Mouse (Mus musculus): ENCODE data around the gene Gmds. TPM values are rescaled to one million over a fixed set of nuclear protein-coding genes. Genes with fewer than 3 reads are reported as not detected.

The Gmds gene
- polyA plus RNA-seq, 1 experiment from 2014 or later: 46.8 TPM

GRCm38 (mm10) chr13:32046961-32047360 lies 291.6 kb downstream of the Gmds start:
- no peak overlapping the region for H3K4me3 ChIP-seq
- ATAC-seq (ENCODE audit: insufficient number of reproducible peaks, low FRiP score, low TSS enrichment, low read depth): no peak
- no peaks in the 10 kb centered on the region for H3K9me3 ChIP-seq
- no peak overlapping the region for H3K9ac ChIP-seq
- H3K36me3 ChIP-seq: no peaks in the 10 kb centered on the region
- 23% methylated on average over 4 of the region's 4 CpGs for WGBS
- no peak overlapping the region for H3K4me2 ChIP-seq
- peaks cover 2% of the 10 kb centered on the region; the same call in 1 of the 2 replicates for H3K27me3 ChIP-seq
- H3K27ac ChIP-seq: no peak overlapping the region
- peaks cover 6% of the 10 kb centered on the region; the same call in 1 of the 2 replicates for H3K4me1 ChIP-seq

- ATAC-seq (ENCODE audit: insufficient number of reproducible peaks, low FRiP score, low TSS enrichment, low read depth): no peak
- no peak overlapping the region for H3K9ac ChIP-seq
- H3K4me2 ChIP-seq: no peak overlapping the region
- H3K27me3 ChIP-seq: peaks cover 5% of the 10 kb centered on the region; the same call in 1 of the 2 replicates
- 57% methylated on average over 2 of the region's 2 CpGs for WGBS
- H3K4me3 ChIP-seq: no peak overlapping the region
- H3K4me1 ChIP-seq: no peaks in the 10 kb centered on the region; the same call in 1 of the 2 replicates
- no peaks in the 10 kb centered on the region for H3K36me3 ChIP-seq
- H3K27ac ChIP-seq: no peak overlapping the region
- H3K9me3 ChIP-seq: no peaks in the 10 kb centered on the region
Measured at GRCm38 (mm10) chr13:32042748-32043147, 295.8 kb downstream of the Gmds start.

- Histone ChIP-seq H3K4me2 (no peak overlapping the region), H3K4me3 (no peak overlapping the region), H3K9ac (no peak overlapping the region), H3K27me3 (peaks cover 5% of the 10 kb centered on the region; the same call in 1 of the 2 replicates), H3K9me3 (no peaks in the 10 kb centered on the region), H3K36me3 (no peaks in the 10 kb centered on the region), H3K4me1 (no peaks in the 10 kb centered on the region; the same call in 1 of the 2 replicates), H3K27ac (no peak overlapping the region)
- 88% methylated on average over 1 of the region's 1 CpGs for WGBS
- no peak for ATAC-seq (ENCODE audit: insufficient number of reproducible peaks, low FRiP score, low TSS enrichment, low read depth)
Measured at GRCm38 (mm10) chr13:32040822-32041221, 297.7 kb downstream of the Gmds start.

- Histone ChIP-seq H3K4me1 (peaks cover 3% of the 10 kb centered on the region), H3K4me3 (no peak overlapping the region), H3K27me3 (peaks cover 3% of the 10 kb centered on the region; the same call in 1 of the 2 replicates), H3K27ac (no peak overlapping the region), H3K36me3 (no peaks in the 10 kb centered on the region), H3K9ac (no peak overlapping the region), H3K9me3 (no peaks in the 10 kb centered on the region), H3K4me2 (no peak overlapping the region)
- WGBS: 58% methylated on average over 5 of the region's 5 CpGs
- ATAC-seq (ENCODE audit: insufficient number of reproducible peaks, low FRiP score, low TSS enrichment, low read depth): no peak
Measured at GRCm38 (mm10) chr13:32036902-32037301, 301.6 kb downstream of the Gmds start.

- H3K27me3 ChIP-seq: peaks cover 3% of the 10 kb centered on the region; the same call in 1 of the 2 replicates
Measured at GRCm38 (mm10) chr13:32034799-32035448, 303.6 kb downstream of the Gmds start.

GRCm38 (mm10) chr13:32034139-32034538 lies 304.4 kb downstream of the Gmds start:
- Histone ChIP-seq H3K4me2 (no peak overlapping the region), H3K4me3 (no peak overlapping the region), H3K27me3 (peaks cover 3% of the 10 kb centered on the region; the same call in 1 of the 2 replicates), H3K4me1 (peaks cover 3% of the 10 kb centered on the region), H3K27ac (no peak overlapping the region), H3K36me3 (no peaks in the 10 kb centered on the region), H3K9ac (no peak overlapping the region), H3K9me3 (no peaks in the 10 kb centered on the region)
- 37% methylated on average over 8 of the region's 8 CpGs for WGBS
- no peak for ATAC-seq (ENCODE audit: insufficient number of reproducible peaks, low FRiP score, low TSS enrichment, low read depth)

More at GRCm38 (mm10) chr13:32034799-32035448, 303.6 kb downstream of the Gmds start:
- no peak overlapping the region for H3K27ac ChIP-seq
- H3K4me3 ChIP-seq: no peak overlapping the region
- WGBS: 66% methylated on average over 6 of the region's 6 CpGs
- H3K36me3 ChIP-seq: no peaks in the 10 kb centered on the region
- H3K4me2 ChIP-seq: no peak overlapping the region
- H3K9ac ChIP-seq: no peak overlapping the region
- ATAC-seq (ENCODE audit: insufficient number of reproducible peaks, low FRiP score, low TSS enrichment, low read depth): no peak
- no peaks in the 10 kb centered on the region for H3K9me3 ChIP-seq
- H3K4me1 ChIP-seq: peaks cover 3% of the 10 kb centered on the region

GRCm38 (mm10) chr13:32026226-32026975 lies 312.1 kb downstream of the Gmds start:
- 38% methylated on average over 6 of the region's 6 CpGs for WGBS
- peaks cover 8% of the 10 kb centered on the region for H3K4me1 ChIP-seq
- no peak overlapping the region for H3K27ac ChIP-seq
- H3K4me3 ChIP-seq: no peak overlapping the region
- no peak overlapping the region for H3K9ac ChIP-seq
- H3K27me3 ChIP-seq: no peaks in the 10 kb centered on the region
- ATAC-seq (ENCODE audit: insufficient number of reproducible peaks, low FRiP score, low TSS enrichment, low read depth): no peak
- no peak overlapping the region for H3K4me2 ChIP-seq
- H3K36me3 ChIP-seq: no peaks in the 10 kb centered on the region
- no peaks in the 10 kb centered on the region for H3K9me3 ChIP-seq

GRCm38 (mm10) chr13:32024822-32025221 lies 313.7 kb downstream of the Gmds start:
- peak overlapping the region; percentile 43; the same call in 1 of the 2 replicates for H3K27ac ChIP-seq
- no peaks in the 10 kb centered on the region for H3K9me3 ChIP-seq
- H3K27me3 ChIP-seq: no peaks in the 10 kb centered on the region
- no peak overlapping the region for H3K4me2 ChIP-seq
- no peak for ATAC-seq (ENCODE audit: insufficient number of reproducible peaks, low FRiP score, low TSS enrichment, low read depth)
- H3K4me3 ChIP-seq: no peak overlapping the region
- H3K4me1 ChIP-seq: peaks cover 10% of the 10 kb centered on the region
- no peaks in the 10 kb centered on the region for H3K36me3 ChIP-seq
- H3K9ac ChIP-seq: no peak overlapping the region

- no peaks in the 10 kb centered on the region for H3K36me3 ChIP-seq
- H3K4me2 ChIP-seq: no peak overlapping the region
- H3K9me3 ChIP-seq: no peaks in the 10 kb centered on the region
- ATAC-seq (ENCODE audit: insufficient number of reproducible peaks, low FRiP score, low TSS enrichment, low read depth): no peak
- H3K4me3 ChIP-seq: no peak overlapping the region
- no peaks in the 10 kb centered on the region for H3K27me3 ChIP-seq
- no peak overlapping the region for H3K9ac ChIP-seq
- H3K4me1 ChIP-seq: peaks cover 15% of the 10 kb centered on the region
- no peak overlapping the region for H3K27ac ChIP-seq
- 42% methylated on average over 6 of the region's 6 CpGs for WGBS
Measured at GRCm38 (mm10) chr13:32020455-32021249, 317.9 kb downstream of the Gmds start.

GRCm38 (mm10) chr13:32019256-32019620 lies 319.3 kb downstream of the Gmds start:
- no peaks in the 10 kb centered on the region for H3K9me3 ChIP-seq
- no peaks in the 10 kb centered on the region for H3K27me3 ChIP-seq
- peaks cover 10% of the 10 kb centered on the region for H3K4me1 ChIP-seq
- H3K27ac ChIP-seq: peak overlapping the region; percentile 17; the same call in 1 of the 2 replicates
- no peaks in the 10 kb centered on the region for H3K36me3 ChIP-seq
- ATAC-seq (ENCODE audit: insufficient number of reproducible peaks, low FRiP score, low TSS enrichment, low read depth): no peak
- H3K4me2 ChIP-seq: no peak overlapping the region
- no peak overlapping the region for H3K9ac ChIP-seq
- H3K4me3 ChIP-seq: no peak overlapping the region

- Histone ChIP-seq H3K9ac (no peak overlapping the region), H3K27ac (peak overlapping the region; percentile 38)
Measured at GRCm38 (mm10) chr13:32018518-32019255, 319.9 kb downstream of the Gmds start.

More at GRCm38 (mm10) chr13:32018518-32019255, 319.9 kb downstream of the Gmds start:
- no peaks in the 10 kb centered on the region for H3K27me3 ChIP-seq
- H3K4me1 ChIP-seq: peaks cover 10% of the 10 kb centered on the region
- no peak overlapping the region for H3K4me2 ChIP-seq
- ATAC-seq (ENCODE audit: insufficient number of reproducible peaks, low FRiP score, low TSS enrichment, low read depth): peak; percentile 52; the same call in 1 of the 2 replicates
- no peak overlapping the region for H3K4me3 ChIP-seq
- 45% methylated on average over 4 of the region's 4 CpGs for WGBS
- no peaks in the 10 kb centered on the region for H3K9me3 ChIP-seq
- H3K36me3 ChIP-seq: no peaks in the 10 kb centered on the region

All from limb, embryonic 15.5 days (tissue).